Mouse (Mus musculus) MEL (cell line): ENCODE data around the gene Sergef. TPM values are rescaled to one million over a fixed set of nuclear protein-coding genes. Genes with fewer than 3 reads are reported as not detected.

ENCODE experiments used
- DNase-seq: peaks from one replicate; pipeline ENCODE4 v3.0.0; 2011; ENCODE audit warnings: low read depth, low spot score
- H3K27ac ChIP-seq: 2 replicates; pipeline ENCODE4 v1.5.1; 2012; ENCODE audit warnings: low read depth, mild to moderate bottlenecking, control low read depth, low read length, moderate library complexity; ENCODE audit not compliant: control insufficient read depth
- H3K27me3 ChIP-seq, 2 experiments: fragments of 150-350 bp in 1 of 2; sonication (generic) in 1 of 2; 2 replicates each; pipeline ENCODE4 v1.6.1; 2012; ENCODE audit warnings: low read length in 2 of 2, mild to moderate bottlenecking in 2 of 2, improper control_type of control experiment in 1 of 2, moderate library complexity in 1 of 2; ENCODE audit not compliant: insufficient read depth in 2 of 2, control insufficient read depth in 1 of 2
- H3K36me3 ChIP-seq, 2 experiments: 2 replicates each; pipeline ENCODE4 v1.6.1; 2012 to 2014; ENCODE audit warnings: low read length in 2 of 2, improper control_type of control experiment in 1 of 2, inconsistent platforms in 1 of 2, mild to moderate bottlenecking in 1 of 2; ENCODE audit not compliant: insufficient read depth in 2 of 2, control insufficient read depth in 1 of 2
- H3K4me1 ChIP-seq, 2 experiments: fragments of 150-350 bp in 1 of 2; sonication (generic) in 1 of 2; 2 replicates each; pipeline ENCODE4 v1.6.1; 2012; ENCODE audit warnings: low read length in 2 of 2, improper control_type of control experiment in 1 of 2, mild to moderate bottlenecking in 1 of 2; ENCODE audit not compliant: insufficient read depth in 2 of 2, control insufficient read depth in 1 of 2
- H3K4me3 ChIP-seq, 2 experiments: fragments of 150-350 bp in 1 of 2; sonication (generic) in 1 of 2; 2 replicates each; pipeline ENCODE4 v1.5.1; 2012; ENCODE audit warnings: low read depth in 2 of 2, low read length in 2 of 2, mild to moderate bottlenecking in 2 of 2, moderate library complexity in 2 of 2, control low read depth in 1 of 2, improper control_type of control experiment in 1 of 2; ENCODE audit not compliant: control insufficient read depth in 1 of 2, insufficient read depth in 1 of 2
- H3K79me2 ChIP-seq: 2 replicates; pipeline ENCODE4 v1.6.1; 2012; ENCODE audit warnings: mild to moderate bottlenecking, low read length, moderate library complexity; ENCODE audit not compliant: control insufficient read depth, poor library complexity, insufficient read depth
- H3K9ac ChIP-seq: 2 replicates; pipeline ENCODE4 v1.6.1; 2012; ENCODE audit warnings: low read depth, mild to moderate bottlenecking, control low read depth, low read length, moderate library complexity; ENCODE audit not compliant: control insufficient read depth, poor library complexity, severe bottlenecking
- H3K9me3 ChIP-seq: fragments of 150-350 bp; sonication (generic); replicated peaks from 2 replicates; pipeline ENCODE4 v1.6.1; 2012; ENCODE audit warnings: mild to moderate bottlenecking, low read length, improper control_type of control experiment, moderate library complexity; ENCODE audit not compliant: insufficient read depth
- E2F4 ChIP-seq: IDR thresholded peaks from 2 replicates; pipeline ENCODE4 v1.6.1; 2011; ENCODE audit warnings: low read depth, low read length, improper control_type of control experiment, borderline replicate concordance
- EP300 ChIP-seq, 2 experiments: IDR thresholded peaks; 2 replicates each; pipeline ENCODE4 v1.6.1; 2011; ENCODE audit warnings: improper control_type of control experiment in 2 of 2, low read length in 2 of 2, low read depth in 1 of 2, mild to moderate bottlenecking in 1 of 2
- ETS1 ChIP-seq: IDR thresholded peaks from 2 replicates; pipeline ENCODE4 v1.6.1; 2012; ENCODE audit warnings: low read depth, mild to moderate bottlenecking, inconsistent platforms, low read length, improper control_type of control experiment, moderate library complexity
- GATA1 ChIP-seq: IDR thresholded peaks from 2 replicates; pipeline ENCODE4 v1.6.1; 2011; ENCODE audit warnings: low read depth, low read length, improper control_type of control experiment
- JUND ChIP-seq: IDR thresholded peaks from 2 replicates; pipeline ENCODE4 v1.6.1; 2011; ENCODE audit warnings: low read depth, mild to moderate bottlenecking, improper control_type of control experiment, low read length
- MAZ ChIP-seq: IDR thresholded peaks from 2 replicates; pipeline ENCODE4 v1.6.1; 2012; ENCODE audit warnings: low read depth, mild to moderate bottlenecking, inconsistent platforms, low read length, improper control_type of control experiment
- MEF2A ChIP-seq: IDR thresholded peaks from 2 replicates; pipeline ENCODE4 v1.6.1; 2014; ENCODE audit warnings: low read depth, mild to moderate bottlenecking, inconsistent platforms, low read length, improper control_type of control experiment; ENCODE audit not compliant: poor library complexity, insufficient replicate concordance, severe bottlenecking; ENCODE audit errors: extremely low read depth
- MXI1 ChIP-seq: IDR thresholded peaks from 2 replicates; pipeline ENCODE4 v1.6.1; 2011; ENCODE audit warnings: mild to moderate bottlenecking, low read depth, low read length, improper control_type of control experiment
- MYC ChIP-seq: IDR thresholded peaks from 2 replicates; pipeline ENCODE4 v1.6.1; 2011; ENCODE audit warnings: low read depth, mild to moderate bottlenecking, low read length, improper control_type of control experiment, moderate library complexity
- NELFE ChIP-seq: IDR thresholded peaks from 2 replicates; pipeline ENCODE4 v1.6.1; 2011; ENCODE audit warnings: low read depth, low read length, improper control_type of control experiment
- NRF1 ChIP-seq: IDR thresholded peaks from 2 replicates; pipeline ENCODE4 v1.6.1; 2014; ENCODE audit warnings: low read depth, mild to moderate bottlenecking, inconsistent platforms, low read length, improper control_type of control experiment, moderate library complexity; ENCODE audit not compliant: poor library complexity, insufficient read depth, severe bottlenecking
- POLR2A ChIP-seq, 2 experiments: IDR thresholded peaks; 2 replicates each; pipeline ENCODE4 v1.6.1; 2011 to 2012; ENCODE audit warnings: low read length in 2 of 2, mild to moderate bottlenecking in 2 of 2, control low read depth in 1 of 2, improper control_type of control experiment in 1 of 2, low read depth in 1 of 2, moderate library complexity in 1 of 2; ENCODE audit not compliant: control insufficient read depth in 1 of 2, insufficient read depth in 1 of 2, poor library complexity in 1 of 2
- POLR2AphosphoS5 ChIP-seq: IDR thresholded peaks from 2 replicates; pipeline ENCODE4 v1.6.1; 2012; ENCODE audit warnings: low read depth, borderline replicate concordance, mild to moderate bottlenecking, inconsistent platforms, low read length, moderate library complexity, mixed read lengths
- RAD21 ChIP-seq: IDR thresholded peaks from 2 replicates; pipeline ENCODE4 v1.6.1; 2011; ENCODE audit warnings: mild to moderate bottlenecking, low read depth, low read length, improper control_type of control experiment
- RCOR1 ChIP-seq: IDR thresholded peaks from 2 replicates; pipeline ENCODE4 v1.6.1; 2012; ENCODE audit warnings: low read depth, mild to moderate bottlenecking, inconsistent platforms, low read length, improper control_type of control experiment
- UBTF ChIP-seq: IDR thresholded peaks from 2 replicates; pipeline ENCODE4 v1.6.1; 2012; ENCODE audit warnings: low read depth, mild to moderate bottlenecking, inconsistent platforms, low read length, improper control_type of control experiment, moderate library complexity, borderline replicate concordance; ENCODE audit not compliant: insufficient read depth
- USF2 ChIP-seq, 2 experiments: IDR thresholded peaks; 2 replicates each; pipeline ENCODE4 v1.6.1; 2011 to 2012; ENCODE audit warnings: improper control_type of control experiment in 2 of 2, low read length in 2 of 2, borderline replicate concordance in 1 of 2, inconsistent platforms in 1 of 2, low read depth in 1 of 2, mild to moderate bottlenecking in 1 of 2; ENCODE audit not compliant: insufficient read depth in 1 of 2
- ZC3H11A ChIP-seq: IDR thresholded peaks from 2 replicates; pipeline ENCODE4 v1.6.1; 2012; ENCODE audit warnings: low read depth, mild to moderate bottlenecking, inconsistent platforms, low read length, improper control_type of control experiment
- ZKSCAN1 ChIP-seq: IDR thresholded peaks from 2 replicates; pipeline ENCODE4 v1.6.1; 2012; ENCODE audit warnings: low read depth, mild to moderate bottlenecking, inconsistent platforms, low read length, improper control_type of control experiment, moderate library complexity
- ZNF384 ChIP-seq: IDR thresholded peaks from 2 replicates; pipeline ENCODE4 v1.6.1; 2012; ENCODE audit warnings: low read depth, mild to moderate bottlenecking, inconsistent platforms, low read length, improper control_type of control experiment
- polyA plus RNA-seq, 2 experiments: library from polyadenylated mRNA; stranded (reverse) in 1 of 2; unstranded in 1 of 2; fragments of >175 nt in 1 of 2; fragments of >200 nt in 1 of 2; gene quantifications; 2 replicates each; pipeline versions ENCODE4 v1.2.1 to v1.2.4; 2012; ENCODE audit warnings: low replicate concordance in 2 of 2, low read depth in 1 of 2; ENCODE audit not compliant: insufficient read length in 2 of 2, insufficient read depth in 1 of 2, missing spikeins in 1 of 2
- total RNA-seq: library from RNA; depleted of rRNA; stranded (reverse); fragments of 300-350 nt; gene quantifications from 2 replicates; pipeline ENCODE4 v1.2.3, GENCODE M21; 2012

Gene Sergef
- total and polyA plus RNA-seq, 3 experiments = 7.6 to 11.7 TPM; not detected in 1

DNA sequence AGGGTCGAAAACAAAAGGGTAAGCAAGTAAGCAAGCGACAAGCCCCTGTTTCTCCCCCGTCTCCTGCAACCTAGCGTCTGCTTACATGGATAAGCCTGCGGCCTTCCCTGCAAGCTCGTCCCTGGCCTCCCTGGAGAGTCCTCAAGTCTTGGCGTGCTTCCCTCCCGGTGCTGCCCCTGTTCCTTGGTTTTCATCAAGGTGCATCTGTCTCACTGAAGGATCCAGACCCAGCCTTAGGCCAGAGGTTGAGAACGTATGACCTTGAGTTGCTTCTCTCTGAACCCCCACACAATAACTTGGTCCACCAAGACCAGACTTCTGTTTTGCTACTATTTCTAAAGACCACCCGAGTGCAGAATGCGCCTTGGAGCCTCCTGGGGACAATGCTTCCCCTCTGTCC is 82.2 kb downstream of the Sergef start:
- Histone ChIP-seq H3K9ac (no peak overlapping the region), H3K36me3 (peaks cover 0 to 12% of the 10 kb centered on the region in 2 experiments; a peak in 2 of 4 replicates), H3K9me3 (no peaks in the 10 kb centered on the region), H3K4me1 (peaks cover 0 to 20% of the 10 kb centered on the region in 2 experiments; a peak in 3 of 4 replicates), H3K79me2 (no peaks in the 10 kb centered on the region), H3K4me3 (no peak overlapping the region), H3K27me3 (no peaks in the 10 kb centered on the region), H3K27ac (no peak overlapping the region)
- TF ChIP-seq ZC3H11A (no peak), MEF2A (no peak), MXI1 (no peak), MAZ (no peak), ZNF384 (no peak), POLR2AphosphoS5 (no peak), USF2 (IDR thresholded peaks at IDR 0.05; ENCODE audit: borderline replicate concordance in 1 of 2, insufficient read depth in 1 of 2, low read depth in 1 of 2, low read length in 2 of 2) (no peak), RCOR1 (no peak), RAD21 (no peak), GATA1 (no peak)
- no peak for DNase-seq

DNA sequence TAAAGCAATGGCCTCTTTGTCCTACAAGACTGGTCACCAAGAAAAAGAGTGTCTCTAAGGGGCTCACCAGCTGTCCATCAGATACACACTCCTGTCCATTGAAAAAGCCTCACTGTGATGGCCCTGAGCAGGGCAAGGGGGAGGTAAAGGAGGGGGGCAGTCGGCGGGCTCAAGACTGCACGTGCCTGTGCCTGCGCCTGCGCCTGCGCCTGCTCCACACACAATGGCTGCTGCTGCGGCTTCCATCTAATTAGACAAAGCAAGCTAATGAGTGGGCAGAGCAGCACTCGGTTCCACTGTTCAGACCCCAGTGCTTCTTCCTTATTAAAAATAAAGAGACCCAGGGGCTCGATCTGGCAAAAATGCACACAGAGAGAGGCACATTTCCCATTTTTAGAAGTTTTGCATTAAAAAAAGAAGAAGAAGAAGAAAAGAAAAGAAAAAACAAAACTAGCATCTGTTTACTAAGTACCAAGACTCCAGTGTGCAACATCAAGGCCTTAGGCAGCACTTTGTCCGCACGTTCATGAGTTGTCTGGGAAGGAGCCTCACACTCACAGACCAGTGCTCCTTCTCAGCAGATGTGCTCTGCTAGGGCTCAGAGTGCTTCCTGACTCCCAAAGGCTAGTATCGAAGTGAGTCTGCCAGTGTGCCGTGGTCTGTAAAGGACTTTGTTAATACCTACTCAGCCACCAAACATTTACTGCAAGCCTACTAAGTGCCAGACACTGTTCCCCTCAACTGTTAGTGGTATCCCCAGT is 83.1 kb downstream of the Sergef start:
- Histone ChIP-seq H3K36me3 (peaks cover 0 to 12% of the 10 kb centered on the region in 2 experiments; a peak in 2 of 4 replicates), H3K4me1 (peaks cover 0 to 20% of the 10 kb centered on the region in 2 experiments; a peak in 3 of 4 replicates)
- no peak for TF ChIP-seq NELFE
- no peak for TF ChIP-seq ZC3H11A

DNA sequence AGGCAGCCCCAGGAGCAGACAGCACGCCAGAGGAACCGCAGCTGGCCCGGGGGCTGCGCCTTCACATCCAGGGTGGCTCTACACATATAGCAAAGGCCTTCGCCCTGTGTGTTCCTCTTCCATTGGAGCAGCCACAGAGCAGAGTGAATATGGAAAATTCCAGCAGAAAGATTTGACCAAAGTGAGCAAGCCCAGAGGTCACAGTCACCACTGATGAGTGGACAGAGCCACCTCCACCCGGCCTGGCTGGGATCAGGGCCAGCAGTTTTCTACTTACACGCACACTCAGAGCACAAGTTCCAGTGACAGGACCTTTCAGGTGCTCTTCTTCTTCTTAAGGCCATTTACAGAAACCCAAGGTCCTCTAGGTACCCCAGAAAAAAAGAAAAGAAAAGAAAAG is 83.9 kb downstream of the Sergef start:
- H3K27ac ChIP-seq = no peak overlapping the region
- TF ChIP-seq MYC = no peak
- TF ChIP-seq POLR2AphosphoS5 = no peak
- TF ChIP-seq UBTF = no peak
- no peak for TF ChIP-seq JUND
- TF ChIP-seq NRF1 = no peak
- no peak for TF ChIP-seq USF2 (IDR thresholded peaks at IDR 0.05; ENCODE audit: borderline replicate concordance in 1 of 2, insufficient read depth in 1 of 2, low read depth in 1 of 2, low read length in 2 of 2)
- no peak for TF ChIP-seq MEF2A
- TF ChIP-seq ETS1 = no peak
- TF ChIP-seq POLR2A (IDR thresholded peaks at IDR 0.05; ENCODE audit: control insufficient read depth in 1 of 2, insufficient read depth in 1 of 2, low read depth in 1 of 2, low read length in 2 of 2, poor library complexity in 1 of 2) = no peak
- TF ChIP-seq E2F4 = no peak
- no peak for TF ChIP-seq ZKSCAN1
- TF ChIP-seq EP300 (IDR thresholded peaks at IDR 0.05; ENCODE audit: low read depth in 1 of 2, low read length in 2 of 2) = no peak
- peaks cover 0 to 12% of the 10 kb centered on the region in 2 experiments; a peak in 2 of 4 replicates for H3K36me3 ChIP-seq
- no peak overlapping the region for H3K4me3 ChIP-seq
- no peak for DNase-seq
- H3K9me3 ChIP-seq = no peaks in the 10 kb centered on the region
- no peaks in the 10 kb centered on the region for H3K79me2 ChIP-seq
- no peaks in the 10 kb centered on the region for H3K27me3 ChIP-seq
- H3K4me1 ChIP-seq = peaks cover 0 to 20% of the 10 kb centered on the region in 2 experiments; a peak in 3 of 4 replicates
- H3K9ac ChIP-seq = no peak overlapping the region

More for the DNA sequence above, 83.1 kb downstream of the Sergef start:
- Histone ChIP-seq H3K4me3 (no peak overlapping the region), H3K79me2 (no peaks in the 10 kb centered on the region), H3K9me3 (no peaks in the 10 kb centered on the region), H3K9ac (no peak overlapping the region), H3K27ac (no peak overlapping the region), H3K27me3 (no peaks in the 10 kb centered on the region)
- DNase-seq = no peak
